Mouse (Mus musculus) fibroblast of lung, adult 2 months (primary cell): Measurements from ENCODE around the gene Lcp1.

ENCODE experiments used
- DNase-seq: peaks from one replicate; pipeline ENCODE4 v3.0.0-alpha.2; 2011; ENCODE audit warnings: low read depth

Lcp1 gene

DNA sequence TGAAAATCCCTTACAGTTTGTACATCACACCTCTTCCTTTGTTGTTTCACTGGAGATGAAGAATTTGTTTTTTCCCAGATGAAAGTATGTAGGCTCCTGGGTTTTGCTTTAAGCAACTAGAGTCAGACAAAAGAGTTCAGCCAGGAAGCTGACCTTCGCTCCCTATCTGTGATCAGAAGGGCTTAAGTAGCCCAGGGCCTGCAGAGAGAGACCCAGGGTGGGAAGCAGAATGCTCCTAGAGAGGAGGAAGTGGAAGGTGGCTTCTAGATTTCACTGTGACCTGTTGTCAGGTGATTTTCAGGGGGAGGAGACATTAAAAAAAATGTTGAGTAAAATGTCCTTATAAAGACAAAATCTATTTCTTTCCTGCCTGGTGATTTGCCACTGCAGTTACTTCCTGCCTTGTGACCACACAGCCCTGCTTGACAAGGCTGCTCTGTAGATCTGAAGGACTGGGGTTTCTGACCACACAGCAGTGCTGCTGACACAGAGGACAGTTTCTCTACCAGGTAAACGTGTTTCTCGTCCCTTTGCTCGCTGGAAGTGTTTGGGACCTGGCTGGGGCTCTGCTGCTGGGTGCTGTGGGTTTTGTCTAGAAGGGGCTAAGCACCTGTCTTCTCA, 45.6 kb downstream of the Lcp1 start:
- no peak for DNase-seq

DNA sequence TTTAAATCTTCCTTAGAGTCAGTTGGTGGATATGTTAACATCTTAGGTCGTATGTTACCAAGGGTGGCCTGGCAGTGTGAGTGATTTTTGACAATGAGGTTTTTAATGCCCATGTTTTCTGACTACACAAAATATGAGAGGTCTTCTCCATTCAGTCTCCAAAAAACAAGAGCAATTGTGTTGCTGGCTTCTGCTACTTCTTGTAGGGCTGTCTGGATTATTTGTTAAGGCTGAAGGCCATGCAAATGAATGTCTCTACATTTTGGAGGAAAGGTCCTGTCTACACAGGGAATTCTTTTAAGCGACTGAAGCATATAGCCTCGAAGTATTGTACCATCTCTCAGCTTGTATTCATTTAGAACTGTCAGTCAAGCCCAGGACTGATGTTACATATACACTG, 46.5 kb downstream of the Lcp1 start:
- DNase-seq = no peak

DNA sequence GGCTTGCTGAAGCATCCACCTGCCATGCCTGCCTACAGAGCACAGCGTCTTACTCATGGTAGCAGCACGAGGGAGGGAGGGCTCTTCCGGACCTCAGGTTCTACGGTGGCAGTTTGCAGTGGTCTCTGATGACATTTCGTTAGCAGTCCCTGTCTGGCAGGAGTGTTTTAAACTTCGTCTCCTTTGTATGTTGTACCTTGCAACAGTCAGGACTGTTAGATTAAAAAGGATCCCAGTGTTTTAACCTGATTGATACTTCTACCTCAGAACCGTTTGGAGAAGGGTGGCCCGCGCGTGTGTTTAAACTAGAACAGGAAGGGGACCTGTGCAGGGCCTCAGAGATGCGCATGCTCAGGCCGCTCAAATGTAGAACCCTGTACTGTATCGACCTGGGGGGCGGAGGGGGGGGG, 47.5 kb downstream of the Lcp1 start:
- no peak for DNase-seq

DNA sequence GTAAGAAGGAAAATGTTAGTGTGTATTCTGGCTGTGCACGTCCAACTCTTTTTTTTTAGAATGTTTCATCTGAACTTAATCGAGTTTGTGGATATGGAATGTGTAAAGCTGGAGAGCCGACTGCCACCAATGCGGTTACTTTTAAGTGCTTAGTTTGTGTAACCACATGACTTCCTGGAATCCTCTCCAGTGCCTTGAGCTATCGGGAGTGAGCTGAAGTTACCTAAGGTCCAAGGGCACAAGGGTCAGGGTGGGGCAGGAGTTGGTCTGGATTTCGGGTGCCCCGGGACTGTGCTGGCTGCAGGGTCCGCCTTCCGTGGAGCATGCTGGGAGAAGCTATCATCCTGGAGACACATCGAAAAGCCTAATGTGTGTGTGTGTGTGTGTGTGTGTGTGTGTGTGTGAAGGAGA, 47.9 kb downstream of the Lcp1 start:
- DNase-seq = no peak

DNA sequence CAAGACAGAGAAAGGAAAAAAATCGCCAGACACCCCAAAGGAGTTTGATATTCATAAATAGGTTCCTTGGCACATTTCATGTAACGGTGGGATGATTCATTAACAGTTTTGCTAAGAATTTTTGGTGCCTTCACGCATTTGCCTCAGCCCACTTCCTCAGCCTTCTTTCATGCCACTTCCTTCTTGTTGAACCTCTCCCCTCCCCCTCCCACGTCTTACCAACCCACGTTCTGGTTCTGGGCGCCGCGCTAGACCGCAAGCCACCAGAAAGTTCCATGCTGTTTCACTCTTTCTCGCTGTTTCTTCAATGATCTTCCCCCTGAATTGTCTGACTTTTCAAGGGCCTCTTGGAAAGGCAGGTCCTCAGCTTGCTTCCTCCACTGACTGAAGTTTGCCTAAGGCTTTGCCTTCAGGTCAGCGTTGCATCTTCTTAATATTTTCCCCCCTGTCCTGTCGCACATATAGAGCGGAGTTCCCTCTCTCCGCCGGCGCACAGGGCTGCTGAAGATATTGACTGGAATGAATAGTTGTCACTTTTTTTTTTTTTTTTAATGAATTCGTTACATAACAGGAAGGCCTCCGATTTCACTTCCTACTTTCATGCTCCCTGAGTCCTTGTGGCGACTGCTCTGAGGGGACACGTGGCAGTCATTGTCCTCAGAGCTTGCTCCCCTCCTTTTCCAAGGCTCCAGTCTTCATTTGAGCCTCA, 48.5 kb downstream of the Lcp1 start:
- DNase-seq = no peak

DNA sequence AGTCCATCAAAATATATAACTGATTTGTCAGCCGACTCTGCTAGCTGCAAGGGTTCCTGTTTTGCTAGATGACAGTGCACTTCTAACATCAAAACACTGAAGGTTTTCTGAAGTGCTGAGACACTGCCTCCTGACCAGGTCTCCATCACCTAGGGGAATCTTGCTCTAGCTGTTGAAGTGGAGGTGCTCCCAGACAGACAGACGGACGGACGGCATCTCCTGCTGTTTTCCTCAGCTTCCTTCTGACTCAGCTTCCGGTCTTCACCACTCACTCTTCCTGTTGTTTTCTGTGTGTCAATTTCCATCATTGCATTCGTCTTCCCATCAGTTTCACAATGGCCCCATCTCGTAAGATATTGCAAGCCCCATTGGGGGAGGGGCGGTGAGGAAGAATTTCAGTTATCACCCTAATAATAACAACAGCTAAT, 49.7 kb downstream of the Lcp1 start:
- no peak for DNase-seq

DNA sequence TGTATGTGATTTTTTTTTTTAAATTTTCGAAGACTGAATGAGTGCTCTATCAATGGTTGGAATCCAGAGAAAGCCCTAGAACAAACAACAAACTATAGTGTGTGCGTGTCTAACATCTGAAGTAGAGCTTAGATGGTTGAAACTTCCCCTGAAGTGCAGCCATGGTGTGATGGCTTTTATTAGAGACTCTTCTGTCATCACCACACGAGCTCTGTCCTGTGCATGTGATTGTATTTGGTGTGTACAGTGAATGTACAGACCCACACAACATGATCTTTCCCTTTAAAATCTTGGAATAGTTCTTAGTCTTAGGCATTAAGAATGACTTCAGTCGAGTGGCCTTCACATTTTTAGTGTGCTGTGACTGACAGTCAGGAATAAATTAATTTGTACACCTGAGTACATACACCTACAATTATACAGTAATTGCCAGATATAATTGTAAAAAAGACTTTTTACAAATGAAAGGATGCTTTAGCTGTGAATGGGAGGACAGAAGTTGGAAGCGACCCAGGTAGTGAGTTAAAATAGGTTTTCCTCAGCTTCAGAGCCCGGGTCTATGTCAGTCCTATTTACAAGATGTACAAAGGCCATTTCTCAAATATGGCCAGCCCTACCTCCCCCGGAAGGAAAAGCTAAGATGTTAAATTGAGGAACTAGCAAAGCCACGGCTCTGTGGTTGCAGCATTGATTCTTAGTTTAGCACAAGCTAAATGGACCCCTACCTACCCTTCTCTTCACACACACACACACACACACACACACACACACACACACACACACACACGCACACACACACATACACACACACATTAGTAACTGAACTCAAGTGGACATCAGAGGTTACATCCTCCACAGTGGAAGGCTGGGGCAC, 50.4 kb downstream of the Lcp1 start:
- no peak for DNase-seq

DNA sequence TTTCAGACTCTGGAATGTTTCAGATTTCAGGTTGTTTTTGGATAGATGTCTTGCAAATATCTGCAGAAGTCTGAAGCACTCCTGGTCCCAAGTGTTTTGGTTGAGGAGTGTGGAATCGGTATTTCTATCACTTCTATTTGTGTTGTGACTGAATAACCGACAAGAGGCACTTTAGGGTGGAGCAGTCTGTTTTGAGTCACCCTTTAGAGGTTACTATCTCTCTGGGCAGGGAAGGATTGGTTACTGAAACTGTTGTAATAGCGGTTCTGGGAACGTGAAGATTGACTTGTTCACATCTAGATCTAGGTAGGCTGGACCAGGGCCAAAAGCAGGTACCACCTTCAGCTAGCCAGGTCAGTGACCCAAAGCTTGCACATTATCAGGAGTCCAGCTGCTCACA, 51.5 kb downstream of the Lcp1 start:
- DNase-seq = no peak

DNA sequence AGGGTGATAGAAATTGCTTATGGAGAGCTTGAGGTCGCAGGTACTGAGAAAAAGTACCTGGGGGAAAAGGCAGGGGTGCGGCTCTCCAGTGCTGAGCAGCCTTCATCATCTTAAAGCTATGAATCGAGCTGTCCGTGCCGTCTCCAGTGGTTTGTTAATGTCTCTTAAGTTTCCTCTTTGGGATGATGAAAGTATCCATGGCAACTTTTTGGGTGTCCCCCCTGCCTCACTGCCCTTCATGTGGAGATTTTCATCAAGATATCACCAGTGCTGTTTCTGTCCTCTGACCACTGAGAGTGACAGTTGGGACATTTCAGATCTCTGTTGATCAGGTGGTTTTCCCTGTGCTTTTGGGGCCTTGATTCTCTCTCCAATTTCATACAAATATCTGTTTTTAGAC, 51.9 kb downstream of the Lcp1 start:
- no peak for DNase-seq

DNA sequence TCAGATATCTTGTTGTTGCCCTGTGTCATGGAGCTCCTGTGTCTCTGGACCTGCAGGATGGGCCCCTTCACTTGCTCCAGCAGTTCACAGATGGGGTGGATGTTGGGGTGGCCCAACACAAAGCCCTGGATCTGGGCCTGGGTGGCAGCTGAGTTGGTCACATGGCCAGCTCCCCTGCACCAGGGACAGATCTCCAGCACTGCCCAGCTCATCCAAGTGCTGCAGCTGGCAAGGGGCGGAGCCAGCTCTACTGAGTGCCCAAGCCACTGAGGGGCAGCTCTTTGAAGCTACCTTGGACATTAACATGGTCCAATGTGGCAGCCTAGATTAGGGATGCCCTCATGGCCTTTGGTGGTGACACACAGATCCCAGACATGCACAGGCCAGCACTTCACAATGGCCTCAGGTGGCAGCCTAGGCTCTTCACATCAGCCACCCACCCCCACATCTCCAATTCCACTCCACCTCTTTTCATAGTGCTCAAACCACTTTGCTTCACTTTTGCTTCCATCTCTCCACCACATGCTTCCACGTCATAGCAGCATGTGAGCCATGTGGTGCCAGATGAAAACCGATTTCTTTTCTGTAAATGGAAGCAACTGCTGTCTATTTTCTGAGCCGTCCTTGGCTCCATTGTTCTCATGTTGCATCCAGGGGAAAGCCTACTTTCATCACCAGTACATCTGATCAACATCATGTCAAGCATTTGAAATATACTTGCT, 53.3 kb downstream of the Lcp1 start:
- DNase-seq = no peak

DNA sequence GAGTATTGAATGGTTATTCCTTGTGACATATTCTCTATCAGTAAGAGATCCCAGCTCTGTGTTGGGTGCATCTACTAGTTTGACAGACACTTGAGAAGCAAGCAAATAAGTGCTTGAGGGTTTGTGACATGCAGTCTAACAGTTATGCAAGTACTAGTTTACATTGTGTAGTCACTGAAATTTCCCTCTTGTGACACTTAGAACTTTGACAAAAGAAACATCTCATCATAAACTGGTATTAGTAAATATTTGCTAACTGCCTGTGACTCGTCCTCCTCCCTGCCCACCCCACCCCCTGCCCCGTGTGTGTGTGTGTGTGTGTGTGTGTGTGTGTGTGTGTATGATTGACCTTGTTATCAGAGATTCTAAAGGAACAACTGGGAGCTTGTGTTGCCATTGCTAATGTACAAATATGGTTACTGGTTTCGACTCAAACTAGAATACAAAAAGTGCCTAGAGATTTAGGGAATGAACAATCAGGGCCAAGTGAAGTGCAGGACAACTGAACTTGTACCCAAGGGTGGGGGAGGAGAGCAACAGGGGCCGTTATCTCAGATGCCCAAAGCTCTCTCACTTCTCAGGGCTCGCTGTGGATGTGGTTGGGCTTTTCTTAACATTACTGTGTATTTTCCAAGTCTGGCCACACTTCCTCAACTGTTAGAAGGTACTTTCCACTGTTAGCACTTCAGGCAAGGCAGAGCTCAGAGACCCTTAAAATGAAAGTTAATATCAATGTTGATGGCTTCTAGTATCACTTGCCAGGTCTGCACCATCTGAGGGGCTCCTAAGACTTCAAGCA, 55.1 kb downstream of the Lcp1 start:
- no peak for DNase-seq

DNA sequence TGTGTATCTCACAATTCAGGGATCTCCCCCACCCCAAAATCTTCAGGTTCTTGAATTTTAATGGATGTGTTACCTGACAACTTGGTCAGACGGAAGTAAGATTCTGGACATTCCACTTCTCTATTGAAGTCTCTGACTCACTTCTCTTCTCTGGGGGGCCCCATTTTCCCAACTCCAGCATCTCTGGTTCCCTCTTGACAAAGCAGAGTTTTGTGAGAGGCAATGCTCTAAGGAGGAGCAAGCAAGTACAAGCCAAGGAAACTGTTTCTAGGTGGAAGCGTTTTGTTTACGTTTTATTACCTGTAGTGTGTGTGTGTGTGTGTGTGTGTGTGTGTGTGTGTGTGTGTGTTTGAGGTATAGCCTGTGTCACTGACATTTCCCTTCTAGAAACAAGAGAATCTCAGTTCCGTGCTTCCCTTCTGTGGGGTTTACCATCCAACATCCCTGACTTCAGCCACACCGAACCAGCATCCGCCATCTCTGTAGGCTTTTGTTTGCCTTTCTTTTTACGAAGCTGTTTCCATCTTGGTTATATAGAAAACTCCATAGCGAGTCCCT, 56.0 kb downstream of the Lcp1 start:
- no peak for DNase-seq

DNA sequence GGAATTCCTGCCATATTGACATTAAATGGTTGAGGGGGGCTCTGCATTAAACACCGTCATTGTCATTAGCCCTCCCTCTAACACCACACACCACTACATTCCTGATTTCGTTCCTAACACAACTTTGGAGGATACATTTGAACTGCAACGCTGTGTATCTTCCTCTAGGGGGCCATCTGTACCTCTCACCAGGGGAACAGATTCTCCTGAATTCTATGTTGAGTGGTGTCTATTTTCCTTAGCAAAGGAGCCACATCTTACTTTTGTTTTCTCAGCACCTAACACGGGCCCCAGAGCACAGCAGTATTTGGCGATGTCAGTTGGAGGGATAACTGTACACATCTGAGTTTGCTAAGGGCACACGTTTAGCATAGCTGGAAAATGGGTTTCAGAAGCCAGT, 57.6 kb downstream of the Lcp1 start:
- DNase-seq = no peak

DNA sequence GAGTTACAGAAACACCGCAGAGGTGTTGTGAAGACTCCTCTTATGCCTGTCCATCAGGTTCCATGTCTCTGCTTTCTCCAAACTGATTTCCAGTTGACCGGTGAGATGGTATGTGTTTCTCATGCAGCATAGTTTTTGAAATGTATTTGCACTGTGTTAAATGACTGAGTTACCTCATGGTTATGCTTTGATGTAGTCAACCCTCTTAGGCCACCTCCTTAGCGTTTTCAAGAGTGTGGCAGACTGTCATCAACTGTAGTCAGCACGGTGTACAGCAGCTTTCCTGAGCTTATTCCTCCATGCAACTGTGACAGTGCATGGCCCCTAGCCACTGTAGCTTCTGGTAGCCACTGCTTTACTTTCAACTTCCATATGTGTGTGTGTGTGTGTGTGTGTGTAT, 58.1 kb downstream of the Lcp1 start:
- DNase-seq = no peak

DNA sequence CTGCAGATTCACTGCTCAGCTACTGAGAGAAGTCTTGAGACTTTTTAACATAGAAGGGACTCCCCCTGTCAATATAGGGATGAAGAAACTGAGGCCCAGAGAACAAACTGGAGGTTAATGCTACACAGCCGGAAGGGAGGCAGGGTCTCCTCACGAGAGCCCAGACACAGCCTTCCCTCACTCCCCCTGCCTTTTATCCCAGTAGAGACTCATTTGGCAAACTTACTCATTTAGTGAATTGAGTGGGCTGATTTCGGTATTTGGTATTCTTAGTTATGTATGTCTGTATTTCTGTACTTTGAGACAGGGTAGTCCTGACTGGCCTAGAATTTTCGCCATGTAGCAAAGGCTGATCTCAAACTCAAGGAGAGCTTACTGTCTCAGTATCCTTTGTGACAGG, 59.8 kb downstream of the Lcp1 start:
- no peak for DNase-seq

DNA sequence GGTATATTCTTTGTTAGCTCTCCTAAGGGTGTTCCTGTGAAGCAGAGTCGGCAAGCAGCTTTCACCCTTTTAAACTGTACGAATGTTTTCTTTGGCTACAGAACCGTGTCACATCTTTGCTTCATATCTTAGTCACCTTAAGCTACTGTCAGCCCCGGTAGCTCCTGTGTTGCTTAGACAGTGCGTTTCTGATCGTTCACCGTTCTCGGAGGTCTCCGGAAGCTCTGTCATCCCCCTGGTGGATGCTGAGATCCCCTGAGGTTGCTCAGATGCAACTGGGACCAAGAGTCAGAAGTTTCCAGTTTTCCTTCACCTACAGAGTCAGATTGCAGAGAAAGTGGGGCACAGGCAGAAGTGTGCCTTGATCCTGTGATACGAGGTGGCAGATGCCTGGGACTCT, 61.5 kb downstream of the Lcp1 start:
- DNase-seq = no peak

DNA sequence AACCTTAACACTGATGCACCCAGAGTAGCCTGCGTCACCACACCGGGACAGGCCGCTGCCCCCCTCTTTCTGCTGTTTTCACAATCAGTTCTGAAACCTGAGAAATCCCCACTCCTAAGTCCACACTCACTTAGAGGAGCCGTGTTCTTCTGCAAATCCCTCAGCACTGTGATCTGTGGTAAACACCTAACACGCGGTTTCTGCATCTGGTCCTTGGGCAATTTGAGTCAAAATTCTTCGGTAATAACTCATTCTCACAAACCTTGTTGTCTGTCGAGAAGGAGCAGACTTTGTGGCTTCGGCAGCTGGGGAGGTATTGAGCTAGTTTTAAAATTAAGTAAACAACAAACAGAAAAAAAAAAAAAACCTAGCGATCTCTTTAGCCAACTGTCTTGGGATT, 62.0 kb downstream of the Lcp1 start:
- no peak for DNase-seq

DNA sequence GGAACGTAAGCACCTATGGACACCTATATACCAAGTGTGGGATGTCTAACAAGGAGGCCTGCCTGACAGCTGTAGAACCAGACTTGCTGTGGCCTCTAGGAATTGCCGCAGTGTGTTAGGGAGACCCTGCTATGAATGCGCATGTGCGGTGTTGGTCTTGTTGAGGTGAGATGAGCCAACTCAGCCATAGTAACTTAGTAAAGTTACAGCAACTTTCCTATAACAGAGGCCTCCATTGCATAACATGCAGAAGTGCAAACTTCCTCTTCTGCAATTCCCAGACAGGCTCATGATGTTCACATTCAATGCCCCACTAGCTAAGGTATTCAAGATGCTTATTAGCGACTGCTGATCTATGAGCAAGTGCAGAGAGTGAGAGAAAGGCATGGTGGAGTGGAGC, 64.6 kb downstream of the Lcp1 start:
- no peak for DNase-seq

DNA sequence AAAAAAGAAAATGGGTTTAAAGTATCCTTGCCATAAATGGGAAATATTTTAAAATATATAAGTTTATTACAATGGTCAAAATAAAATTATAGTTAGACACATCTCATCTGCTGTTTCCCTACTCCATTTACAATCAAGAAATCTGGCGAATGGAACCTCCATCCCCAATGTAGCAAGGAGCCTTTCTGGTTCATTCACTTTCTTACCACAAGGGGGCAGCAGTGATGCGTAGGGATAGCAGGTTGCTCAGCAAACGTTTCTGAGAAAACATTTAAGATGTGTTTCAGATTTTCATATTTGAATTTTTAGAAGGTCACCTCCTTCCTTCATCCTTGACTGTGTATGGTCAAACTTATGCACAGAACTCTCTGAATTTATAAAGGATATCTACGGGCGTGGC, 66.1 kb downstream of the Lcp1 start:
- peak; percentile 32 for DNase-seq

DNA sequence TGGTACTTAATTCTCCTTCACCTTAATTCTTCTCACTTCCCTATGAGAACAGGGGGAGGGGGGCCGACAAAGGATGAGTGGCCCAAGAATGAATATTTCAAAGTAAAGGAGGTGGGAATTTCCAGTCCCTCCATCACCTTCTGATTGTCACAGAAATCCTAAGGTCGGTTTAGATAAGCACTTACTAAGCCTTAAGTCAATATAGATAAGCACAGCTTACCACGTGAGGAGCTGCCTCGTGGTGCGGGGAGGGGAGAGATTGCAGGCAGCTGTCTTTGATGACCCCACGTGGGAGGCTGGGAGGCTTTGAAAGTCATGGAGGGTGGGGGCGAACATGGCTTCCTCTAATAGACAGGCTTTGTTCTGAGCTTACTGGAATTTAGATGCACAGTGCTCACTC, 66.8 kb downstream of the Lcp1 start:
- no peak for DNase-seq

DNA sequence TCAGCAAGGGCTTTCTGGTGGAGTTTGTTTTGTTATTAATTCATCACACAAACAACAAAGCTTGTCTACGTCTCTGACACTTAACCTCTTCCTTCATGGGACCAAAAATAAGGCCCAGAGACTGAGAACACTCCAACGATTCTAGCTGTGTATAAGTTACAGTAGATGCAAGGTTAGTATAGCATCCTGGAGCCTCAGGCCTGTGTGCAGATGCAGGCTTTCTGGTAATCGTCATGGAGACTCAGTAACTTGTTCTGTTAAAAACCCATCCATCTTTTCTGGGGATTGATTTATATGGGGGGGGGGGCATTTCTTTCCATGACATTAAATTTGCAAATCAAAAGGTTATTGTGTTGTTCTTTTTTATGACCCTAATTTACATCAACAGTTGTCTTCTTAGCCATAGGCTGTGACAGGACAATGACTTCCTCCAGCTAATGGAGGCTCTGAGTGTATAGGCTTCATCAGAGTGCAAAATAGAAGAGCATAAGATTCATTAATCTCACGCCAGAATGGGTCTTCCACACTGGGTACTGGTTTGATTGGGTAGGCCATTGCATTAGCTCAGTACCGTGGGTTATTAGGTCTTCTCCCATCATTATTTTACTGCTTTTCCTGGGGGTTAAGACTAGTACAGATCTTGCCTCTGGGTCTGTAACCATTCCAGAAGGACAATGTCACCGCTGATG, 74.6 kb downstream of the Lcp1 start:
- DNase-seq = no peak
